Mouse (Mus musculus): ENCODE data around the gene Adck1.
"Not testable (repeated sequence)": the region's sequence is repeated elsewhere in the genome, so short reads cannot be mapped to it uniquely, and the experiment has no call there.

Gene Adck1

DNA sequence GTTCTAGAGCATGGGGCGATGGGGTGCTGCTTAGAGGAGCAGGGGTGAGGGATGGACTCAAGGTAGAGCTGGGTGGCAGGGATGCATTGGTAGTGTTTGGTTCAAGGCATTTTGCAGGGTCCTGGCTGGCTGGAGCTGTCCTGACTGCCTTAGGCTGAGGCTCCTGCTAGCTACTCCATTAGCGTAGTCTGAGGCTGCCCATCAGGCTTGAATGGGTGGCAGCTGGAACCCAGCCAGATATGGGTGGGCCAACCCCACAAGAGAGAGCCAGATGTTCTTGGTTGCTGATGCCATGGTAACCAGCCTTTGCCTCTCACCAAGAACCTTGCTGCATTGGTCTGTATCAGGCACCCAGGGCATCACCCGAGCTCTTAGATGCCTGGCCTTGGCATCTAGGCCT is 66.6 kb downstream of the Adck1 start:
- no peak for DNase-seq (ENCODE audit: low read depth, low spot score)

DNA sequence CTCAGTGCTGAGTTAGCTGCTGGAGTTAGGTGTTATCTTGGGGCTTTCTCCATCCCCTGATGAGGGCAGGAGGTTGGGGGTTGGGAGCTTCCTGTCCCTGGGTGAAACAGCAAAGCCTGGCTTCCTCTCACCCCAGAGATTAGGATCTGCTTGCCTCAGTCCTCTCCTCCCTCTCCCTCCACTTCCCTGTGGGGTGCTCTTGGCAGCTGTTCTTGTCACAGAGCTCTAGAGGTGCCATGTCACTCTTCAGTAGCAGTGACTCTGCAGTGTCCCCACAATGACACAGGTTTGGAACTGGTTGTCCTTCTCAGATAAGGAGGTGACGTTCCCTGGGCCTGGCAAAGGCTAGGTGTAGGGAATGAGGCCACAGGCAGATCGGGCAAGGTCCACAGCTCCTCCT is 68.4 kb downstream of the Adck1 start:
- DNase-seq (ENCODE audit: low read depth, low spot score) = no peak

DNA sequence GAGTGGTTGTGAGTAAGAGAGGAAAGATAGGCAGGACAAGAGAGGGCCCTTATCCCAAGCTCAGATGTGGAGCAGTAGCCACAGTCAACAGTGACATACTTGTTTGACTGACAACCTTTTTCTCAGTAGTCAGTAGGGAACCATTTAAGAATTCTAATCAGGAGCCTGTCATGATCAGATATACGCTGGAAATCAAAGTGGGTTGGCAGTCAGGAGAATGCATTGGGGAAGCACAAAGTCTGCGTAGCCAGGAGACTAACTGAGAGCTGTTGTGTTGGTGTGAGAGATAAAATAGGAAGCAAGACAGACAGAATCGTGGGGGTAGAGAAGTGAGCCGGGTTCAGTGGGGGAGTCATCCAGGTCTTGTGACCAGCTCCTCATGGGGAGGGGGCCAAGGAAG is 71.9 kb downstream of the Adck1 start:
- no peak for DNase-seq (ENCODE audit: low read depth, low spot score)

DNA sequence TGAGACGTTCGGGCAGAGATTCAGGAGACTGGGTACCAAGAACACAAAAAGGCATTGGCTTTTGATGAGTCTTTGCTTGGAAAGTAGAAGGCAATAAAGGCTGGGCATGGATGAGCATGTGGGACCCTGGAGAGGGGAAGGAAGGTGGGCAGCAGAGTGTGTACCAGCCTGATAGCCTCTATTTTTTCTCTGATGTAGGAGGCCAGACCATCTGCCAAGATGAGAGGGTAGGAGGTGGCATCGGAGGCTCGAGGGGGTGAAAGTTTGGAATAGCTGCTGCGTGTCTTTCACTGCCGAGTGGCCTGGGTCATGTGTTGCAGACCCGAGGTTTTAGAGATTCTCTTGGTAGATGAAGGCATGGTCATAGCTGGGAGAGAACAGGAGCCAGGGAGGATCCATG is 72.8 kb downstream of the Adck1 start:
- no peak for DNase-seq (ENCODE audit: low read depth, low spot score)

DNA sequence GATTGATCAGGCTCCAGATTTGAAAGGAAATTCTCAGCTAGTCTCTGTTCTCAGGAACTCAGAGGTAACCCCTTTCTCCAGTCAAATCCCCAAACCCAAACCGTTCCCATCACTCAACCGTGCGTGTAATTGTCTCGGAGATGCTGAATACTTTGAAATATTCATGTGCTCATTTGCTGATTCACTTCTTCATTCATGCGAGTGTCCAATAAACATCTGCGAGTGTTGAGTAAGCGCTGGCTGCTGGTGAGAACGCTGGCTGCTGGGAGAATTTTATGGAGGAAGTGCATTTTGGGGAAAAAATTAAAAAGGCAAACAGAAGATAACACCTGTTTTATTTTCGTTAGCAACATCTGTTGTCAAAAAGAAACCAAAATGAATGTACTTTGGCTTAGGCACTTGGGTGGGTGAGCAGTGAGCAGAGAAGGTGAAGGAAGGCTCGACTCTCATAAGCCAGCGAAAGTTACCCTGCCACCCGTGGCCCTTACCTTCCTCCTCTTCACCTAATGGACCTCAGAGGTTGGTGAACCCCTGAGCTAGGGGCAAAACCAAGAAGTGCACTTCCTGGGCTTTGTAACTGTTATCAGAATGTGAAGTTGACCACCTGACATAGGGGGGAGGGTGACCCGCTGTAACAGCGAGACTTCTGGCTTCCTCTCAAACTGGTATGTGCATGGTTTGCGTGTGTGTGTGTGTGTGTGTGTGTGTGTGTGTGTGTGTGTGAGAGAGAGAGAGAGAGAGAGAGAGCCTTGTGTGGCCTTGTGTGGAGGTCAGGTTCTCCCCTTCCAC is 76.8 kb downstream of the Adck1 start:
- no peak for DNase-seq (ENCODE audit: low read depth, low spot score)

DNA sequence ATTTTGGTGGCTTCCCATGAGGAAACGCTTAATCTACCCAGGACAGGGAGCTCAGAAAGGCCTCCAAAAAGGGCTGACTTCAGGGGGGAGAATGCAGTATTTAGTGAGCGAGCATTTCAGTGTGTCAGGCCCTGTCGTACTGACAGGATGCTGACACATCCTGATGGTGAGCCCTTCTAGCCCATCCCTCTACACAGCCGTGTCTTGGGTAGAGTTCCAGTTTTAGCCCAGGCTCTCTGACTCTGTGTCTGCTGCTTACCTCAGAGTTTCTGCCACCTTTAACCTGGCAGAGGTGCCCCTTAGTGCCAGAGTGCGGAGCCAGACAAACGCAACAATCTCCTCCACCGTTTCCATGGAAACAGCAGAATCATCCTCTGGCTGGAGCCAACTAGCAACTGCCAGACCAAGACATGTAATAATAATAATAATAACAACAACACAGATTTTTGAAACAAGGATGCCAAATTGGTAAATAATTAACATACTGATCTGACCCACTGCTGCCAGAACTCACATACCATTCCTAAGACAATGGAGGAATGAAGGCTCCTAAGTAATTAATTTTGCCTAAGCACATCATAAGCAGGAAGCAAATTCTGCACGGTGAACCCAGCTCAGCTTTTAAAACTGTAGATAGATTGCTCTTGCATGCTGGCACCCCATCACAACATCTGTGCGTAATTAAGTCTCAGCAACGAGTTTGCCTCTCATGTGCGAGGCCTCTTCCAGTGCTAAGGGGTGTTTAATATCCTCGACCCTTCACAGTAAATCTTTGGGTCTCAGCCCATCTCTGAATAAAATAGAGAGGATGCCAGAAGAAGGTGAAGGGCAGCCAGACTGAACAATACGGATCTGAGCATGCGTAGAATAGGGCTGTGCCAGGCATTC is 81.8 kb downstream of the Adck1 start:
- no peak for DNase-seq (ENCODE audit: low read depth, low spot score)

DNA sequence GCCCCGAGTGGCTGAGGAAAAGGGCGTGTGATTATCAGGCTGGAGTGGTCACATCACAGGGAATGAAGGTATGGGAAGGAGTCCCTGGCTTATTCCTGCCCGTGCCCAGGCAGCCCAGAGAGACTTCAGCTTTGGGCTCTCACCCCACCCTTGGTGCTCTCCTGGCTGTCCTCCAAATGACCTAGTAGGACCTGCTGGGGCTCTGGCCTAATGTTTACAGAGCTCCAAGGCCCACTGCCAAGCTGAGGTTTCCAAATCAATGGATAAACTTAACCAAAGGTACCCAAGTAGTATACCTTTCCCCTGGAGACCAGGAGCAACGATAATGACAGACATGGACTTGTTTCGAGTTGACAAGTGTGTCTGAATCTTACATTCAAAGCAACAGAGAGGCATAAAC is 83.7 kb downstream of the Adck1 start:
- no peak for DNase-seq (ENCODE audit: low read depth, low spot score)

DNA sequence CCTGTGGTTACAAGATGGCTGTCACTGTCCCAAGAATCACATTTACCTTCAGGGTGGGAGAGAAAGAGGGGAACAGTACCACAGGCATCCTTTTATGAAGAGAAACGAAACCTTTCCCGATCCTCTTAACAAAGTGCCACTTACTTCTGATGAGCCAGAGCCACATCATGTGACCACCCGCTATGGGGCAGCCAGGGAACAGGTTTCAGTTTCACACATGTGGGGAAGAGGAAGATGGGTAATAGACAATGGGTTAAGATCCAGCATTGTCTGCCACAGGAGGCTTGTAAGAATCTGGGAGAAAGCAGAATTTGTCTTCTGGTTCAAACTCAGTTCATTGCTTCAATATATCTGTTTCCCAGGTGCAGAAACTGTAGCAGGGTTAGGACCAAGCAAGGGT is 85.1 kb downstream of the Adck1 start:
- no peak for DNase-seq (ENCODE audit: low read depth, low spot score)

DNA sequence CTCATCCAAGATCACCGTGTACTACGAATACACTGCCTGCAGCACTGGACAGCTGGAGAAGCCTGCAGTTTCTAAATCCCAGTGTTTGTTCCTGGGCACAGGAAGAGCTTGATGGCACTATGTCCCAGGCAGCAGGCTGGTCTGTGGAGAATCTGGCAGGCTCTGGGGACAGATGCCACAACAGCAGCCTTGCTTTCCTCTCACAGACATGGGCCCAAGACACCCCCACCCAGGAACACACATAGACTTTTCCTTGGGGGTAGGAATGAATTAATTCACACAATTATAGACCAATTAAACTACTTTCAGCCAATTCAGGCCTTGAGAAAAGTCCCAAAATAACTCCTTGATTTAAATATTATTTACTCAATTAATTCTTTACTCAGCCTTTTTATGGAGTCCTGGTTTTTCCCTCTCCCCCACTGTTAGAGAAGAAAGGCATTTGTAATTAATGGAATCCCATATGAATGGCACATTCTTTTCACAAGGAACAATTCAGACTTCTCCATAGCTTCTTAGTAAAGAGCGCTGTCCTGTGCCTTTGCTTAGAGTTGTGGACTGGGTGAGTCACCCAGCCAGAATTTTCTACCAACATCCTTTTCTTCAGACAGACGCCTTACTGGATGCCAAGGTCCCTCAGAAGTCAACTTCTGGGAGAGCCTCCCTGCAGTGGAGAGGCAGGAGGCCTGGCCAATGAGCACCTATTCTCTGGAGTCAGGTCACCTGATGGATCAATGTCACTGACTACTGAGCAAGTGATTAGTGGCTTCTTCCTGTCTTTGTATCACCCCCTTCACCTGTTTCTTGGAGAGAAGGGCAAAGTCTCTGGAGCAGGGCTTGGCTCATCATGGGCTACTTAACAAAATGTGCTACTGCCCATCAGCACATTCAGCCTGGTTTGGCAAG is 90.6 kb downstream of the Adck1 start:
- DNase-seq (ENCODE audit: low read depth, low spot score) = no peak

DNA sequence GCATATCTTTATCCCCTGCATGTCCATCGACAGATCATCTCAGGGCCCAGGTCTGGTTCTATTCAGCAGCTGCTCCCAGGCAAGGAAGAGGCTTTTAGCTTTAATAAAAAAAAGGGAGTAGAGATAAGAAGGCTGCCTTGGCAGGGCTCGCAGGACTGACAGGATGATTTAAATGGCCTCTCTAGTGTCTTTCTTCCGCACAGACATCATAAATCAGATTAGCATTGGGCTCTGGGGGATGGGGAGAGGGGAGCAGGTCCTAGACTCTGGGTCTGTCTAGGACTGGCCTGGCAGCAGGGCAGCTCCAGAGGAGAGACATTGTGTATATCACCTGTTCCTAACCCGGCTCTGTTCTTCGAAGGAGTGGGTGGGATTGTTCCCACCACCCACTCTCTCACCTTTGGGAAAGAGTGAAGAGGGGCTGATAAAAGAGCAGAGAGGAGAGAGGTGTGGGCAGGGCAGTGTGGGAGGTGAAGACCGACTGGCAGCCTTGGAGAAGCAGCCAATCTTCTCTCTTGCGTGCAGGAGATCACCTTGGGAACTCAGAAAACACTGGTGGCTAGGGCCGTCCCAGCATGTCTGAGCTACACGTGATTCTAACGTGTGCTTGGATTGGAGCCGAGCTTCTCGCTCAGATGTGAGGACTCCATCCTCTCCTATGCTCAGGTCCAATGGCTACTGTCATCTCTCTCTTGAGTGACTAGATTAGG is 94.5 kb downstream of the Adck1 start:
- no peak for DNase-seq (ENCODE audit: low read depth, low spot score)

DNA sequence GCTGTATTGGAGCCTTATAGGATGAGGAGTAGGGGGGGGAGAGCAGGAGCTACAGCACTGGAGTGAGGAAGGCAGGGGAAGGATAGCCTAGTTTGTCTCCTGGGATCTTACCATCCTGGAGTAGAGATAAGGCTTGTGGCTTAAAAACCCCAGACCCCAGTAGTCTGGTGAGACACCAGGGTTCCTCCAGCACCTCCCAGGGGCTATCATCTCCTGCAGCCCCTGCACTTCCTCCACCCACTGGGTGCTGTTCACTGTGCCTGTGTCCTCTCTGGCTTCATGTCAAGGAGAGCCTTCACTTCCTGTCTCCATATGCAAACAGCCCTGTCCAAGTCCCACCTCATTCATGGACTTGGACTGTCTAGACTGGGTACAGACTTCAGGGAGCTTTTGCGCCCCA is 96.7 kb downstream of the Adck1 start:
- DNase-seq (ENCODE audit: low read depth, low spot score) = no peak

DNA sequence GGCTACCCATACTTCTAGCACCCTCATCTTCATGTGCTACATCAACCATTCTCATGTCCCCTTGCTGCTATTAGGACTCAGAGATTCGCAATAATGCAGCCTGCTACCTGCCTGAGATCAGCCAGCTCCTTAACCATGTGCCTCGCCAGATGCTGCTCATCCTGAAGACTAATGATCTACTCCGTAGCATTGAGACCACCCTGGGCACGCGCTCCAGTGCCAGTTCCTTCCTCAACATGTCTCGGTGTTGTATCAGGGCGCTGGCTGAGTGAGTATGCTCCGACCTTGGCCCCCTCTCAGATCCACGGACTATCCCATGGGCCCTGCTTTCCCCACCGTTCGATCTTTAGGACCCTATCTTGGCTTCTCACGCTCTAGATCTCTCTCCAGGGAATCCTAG is 98.6 kb downstream of the Adck1 start:
- no peak for DNase-seq (ENCODE audit: low read depth, low spot score)

DNA sequence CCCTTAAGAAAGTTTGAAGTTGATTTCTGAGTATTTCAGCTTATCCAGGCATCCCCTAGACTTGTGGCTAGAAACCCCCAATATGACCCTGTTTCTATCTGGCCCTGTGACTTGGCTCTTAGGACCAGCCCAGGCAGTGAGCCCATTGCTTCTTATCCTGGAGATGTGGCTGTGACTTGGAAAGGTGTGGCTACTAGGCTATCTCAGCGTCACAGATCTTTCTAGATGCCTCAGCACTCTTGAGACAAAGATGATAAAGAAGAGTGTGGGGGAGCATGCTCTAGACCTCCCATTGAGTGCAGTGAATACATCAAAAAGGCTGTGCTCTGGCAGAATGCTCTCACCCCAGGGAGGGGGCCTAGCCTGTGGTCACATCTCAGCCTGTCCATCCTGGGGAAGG is 99.1 kb downstream of the Adck1 start:
- no peak for DNase-seq (ENCODE audit: low read depth, low spot score)

DNA sequence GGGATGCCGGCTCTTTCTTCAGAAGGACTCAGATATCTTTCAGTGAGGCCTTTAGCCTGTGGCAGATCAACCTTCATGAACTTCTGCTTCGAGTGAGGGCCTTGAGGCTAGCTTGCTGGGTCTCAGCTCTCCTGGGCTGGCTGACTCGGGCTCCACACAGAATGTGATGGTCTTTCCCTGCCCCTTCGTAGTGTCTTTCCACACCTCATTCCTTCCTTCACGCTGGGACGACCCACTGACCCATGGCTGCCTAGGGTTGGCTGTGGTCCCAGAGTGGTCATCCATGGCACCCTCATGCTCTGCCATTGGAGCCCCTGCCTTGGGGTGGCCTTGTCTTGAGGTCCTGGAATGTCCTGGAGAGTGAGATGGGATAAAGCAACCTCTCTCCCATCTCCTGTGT is 100.7 kb downstream of the Adck1 start:
- DNase-seq (ENCODE audit: low read depth, low spot score) = no peak

DNA sequence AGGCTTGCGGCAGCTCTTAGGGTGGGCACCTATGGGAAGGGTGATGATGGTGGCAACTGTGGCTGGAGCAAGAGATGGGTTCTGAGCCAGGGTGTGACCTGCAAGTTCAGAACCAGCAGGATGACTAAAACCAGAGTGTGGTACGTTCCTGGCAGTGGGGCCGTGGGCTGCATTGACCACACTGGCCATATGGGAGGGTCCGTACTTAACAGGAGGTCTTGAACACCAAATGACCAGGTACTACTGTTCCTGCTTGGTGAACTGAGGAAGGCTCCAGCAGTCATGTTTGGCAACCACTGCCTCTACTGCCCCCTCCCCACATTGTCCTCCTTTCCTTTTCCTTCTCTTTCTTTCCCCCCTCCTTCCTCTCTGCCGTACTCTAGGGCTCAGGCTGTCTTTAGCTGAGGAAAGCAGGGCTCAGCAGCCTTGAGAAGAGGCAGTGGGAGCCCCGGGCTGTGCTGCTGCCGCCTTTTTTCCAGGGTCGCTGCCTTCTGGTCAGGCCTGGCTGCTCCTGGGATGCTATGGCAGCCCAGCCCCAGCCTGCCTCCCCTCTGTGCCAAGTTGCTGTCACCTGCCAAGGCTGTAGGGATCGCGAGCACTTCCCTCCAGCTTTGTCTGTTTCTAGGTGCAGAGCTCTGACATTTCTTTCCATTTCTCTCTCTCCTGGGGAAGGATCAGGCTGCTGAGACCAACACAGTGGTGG is 103.4 kb downstream of the Adck1 start:
- DNase-seq (ENCODE audit: low read depth, low spot score) = no peak

DNA sequence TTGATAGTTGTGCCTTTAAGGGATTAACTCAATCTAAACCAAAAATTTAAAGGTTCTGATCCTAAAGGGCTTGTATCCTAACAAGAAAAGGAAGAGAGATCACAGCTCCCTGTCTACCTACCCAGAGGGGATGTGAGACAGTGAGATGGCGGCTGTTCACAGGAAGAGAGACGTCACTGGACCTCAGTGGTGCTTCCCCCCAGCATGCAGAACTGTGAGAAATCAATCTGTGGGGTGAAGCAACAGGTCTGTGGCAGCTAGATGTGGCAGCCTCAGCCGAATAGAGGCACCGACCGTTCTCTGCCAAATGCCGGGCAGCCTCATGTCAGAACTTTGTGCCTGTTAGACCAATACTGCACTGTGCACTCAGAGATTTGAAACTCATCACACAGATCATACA is 106.4 kb downstream of the Adck1 start:
- no peak for DNase-seq (ENCODE audit: low read depth, low spot score)

DNA sequence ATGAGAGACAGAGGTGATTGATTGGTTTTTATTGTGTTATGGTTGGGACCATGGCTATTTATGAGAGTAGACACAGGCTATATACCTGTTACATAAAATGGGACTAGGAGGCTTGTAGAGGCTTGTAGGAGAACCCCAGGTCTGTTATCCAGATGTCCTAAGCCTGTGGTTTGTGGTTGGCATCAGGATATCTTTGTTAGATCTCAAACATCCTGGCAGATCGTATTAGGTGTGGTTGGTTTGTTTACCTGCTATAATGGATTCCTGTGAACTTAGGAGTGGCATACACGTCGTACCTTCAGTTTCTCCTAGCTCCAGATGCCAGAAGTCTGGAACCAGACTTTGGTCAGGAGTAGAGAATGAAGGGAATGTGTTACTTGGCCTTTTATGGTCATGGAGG is 106.9 kb downstream of the Adck1 start:
- no peak for DNase-seq (ENCODE audit: low read depth, low spot score)

DNA sequence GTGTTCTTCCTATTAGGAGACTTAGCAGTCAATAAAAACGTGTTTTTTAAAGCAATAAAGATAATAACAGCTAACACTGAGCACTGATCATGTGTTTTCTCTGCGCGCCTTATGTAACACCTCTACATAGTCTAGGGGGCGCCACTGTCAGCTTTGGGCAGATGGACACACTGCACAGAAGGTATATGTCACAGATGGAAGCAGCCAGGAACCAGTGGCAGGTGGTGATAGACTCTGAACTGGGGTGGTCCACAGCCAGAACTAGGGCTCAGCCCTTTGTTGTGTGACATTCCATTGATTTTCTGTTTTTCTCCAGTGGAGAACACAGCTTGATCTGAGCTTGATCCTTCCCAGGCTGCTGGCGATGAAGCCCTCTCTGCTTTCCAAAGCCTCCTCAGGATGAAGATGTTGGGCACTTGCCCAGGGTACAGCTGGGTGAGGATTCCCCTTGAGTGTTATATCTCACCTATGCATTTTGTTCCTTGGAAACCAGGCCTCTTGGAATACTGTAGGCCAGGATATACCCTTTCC is 107.6 kb downstream of the Adck1 start:
- no peak for DNase-seq (ENCODE audit: low read depth, low spot score)

DNA sequence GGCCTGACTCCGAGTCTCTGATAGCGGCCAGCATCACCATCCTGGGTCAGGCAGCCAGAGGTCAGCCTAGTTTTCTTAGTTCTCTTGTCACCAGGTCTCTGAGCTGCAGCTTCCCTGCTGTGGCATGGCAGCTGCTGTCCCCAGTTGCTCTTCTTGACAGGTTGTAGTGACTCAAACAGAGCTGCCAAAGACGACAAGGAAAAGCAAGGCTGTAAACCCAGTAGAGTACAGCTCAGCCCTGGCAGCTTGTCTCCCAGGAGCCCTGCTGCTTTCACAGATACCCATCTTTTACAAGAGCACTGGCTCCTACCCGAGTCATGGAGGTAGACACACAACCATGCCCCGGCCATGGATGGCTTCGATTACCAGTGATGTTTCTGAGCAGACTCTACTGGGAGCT is 108.3 kb downstream of the Adck1 start:
- no peak for DNase-seq (ENCODE audit: low read depth, low spot score)

DNA sequence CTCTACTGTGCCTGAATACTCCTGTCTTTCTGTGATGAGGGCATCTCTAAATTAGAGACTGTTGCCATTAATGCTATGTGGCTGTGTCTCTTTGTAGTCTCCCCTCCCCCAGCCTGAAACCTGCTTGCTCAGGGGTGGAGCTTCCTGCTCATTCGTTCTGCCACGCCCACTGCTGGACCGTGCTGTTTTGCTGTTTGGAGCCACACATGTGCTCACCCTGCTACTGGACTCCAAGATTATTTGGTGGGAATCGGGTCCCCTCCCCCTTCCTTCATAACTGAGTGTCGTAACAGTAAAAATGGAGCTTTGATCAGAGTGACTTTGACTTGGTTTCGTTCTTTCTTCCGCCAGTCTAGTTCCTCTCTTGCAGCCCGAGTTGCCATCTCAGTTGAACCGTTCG is 111.5 kb downstream of the Adck1 start:
- not testable (repeated sequence) for DNase-seq (ENCODE audit: low read depth, low spot score)

DNA sequence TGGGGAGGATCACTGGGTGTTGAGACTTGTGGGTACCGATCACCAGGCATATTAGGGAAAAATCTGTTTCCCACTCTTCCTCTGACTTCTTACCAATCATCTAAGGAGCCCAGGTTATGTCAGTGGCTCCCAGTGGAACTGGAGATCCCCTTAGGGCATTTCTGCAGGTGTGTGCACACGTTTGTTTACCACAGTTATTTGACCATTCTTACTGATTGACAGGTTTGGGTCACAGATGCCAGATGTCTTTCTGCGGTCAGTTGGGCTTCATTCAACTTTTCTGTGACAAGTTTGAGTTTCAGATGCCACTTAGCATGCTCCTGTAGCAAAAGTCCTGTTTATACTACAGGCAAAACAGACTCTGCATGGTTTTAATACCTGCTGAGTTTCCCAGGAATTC is 112.5 kb downstream of the Adck1 start:
- DNase-seq (ENCODE audit: low read depth, low spot score) = no peak
